Mouse (Mus musculus) kidney, postnatal 25 days (tissue): ENCODE results near the gene Tll1.

Experiments used
- DNase-seq, 2 experiments: peaks; one replicate each; pipeline ENCODE4 v3.0.0; 2021; ENCODE audit warnings: mixed read lengths in 2 of 2

Tll1 gene

DNA sequence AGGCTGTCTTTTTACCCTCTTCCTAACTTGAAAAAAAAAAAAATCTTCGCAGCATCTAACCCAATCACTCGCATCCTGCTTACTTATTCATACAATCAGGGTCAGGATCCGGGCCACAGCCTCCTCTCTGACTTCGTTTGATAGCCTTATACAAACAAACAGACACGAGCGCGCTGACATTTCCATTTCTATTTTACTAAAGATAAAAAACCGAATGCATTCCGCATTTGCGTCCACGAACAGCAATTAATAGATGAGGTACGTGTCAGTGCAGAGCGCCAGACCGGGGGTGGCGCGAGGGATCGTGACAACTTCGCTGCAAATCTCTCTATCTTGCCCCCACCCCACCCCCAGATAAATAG, at the start of gene Tll1:
TSS of gene Tll1 (minus strand) at position 248 of the 362 bp plus-strand sequence.
- DNase-seq: peak in 1 of 2 experiments; percentile 19

DNA sequence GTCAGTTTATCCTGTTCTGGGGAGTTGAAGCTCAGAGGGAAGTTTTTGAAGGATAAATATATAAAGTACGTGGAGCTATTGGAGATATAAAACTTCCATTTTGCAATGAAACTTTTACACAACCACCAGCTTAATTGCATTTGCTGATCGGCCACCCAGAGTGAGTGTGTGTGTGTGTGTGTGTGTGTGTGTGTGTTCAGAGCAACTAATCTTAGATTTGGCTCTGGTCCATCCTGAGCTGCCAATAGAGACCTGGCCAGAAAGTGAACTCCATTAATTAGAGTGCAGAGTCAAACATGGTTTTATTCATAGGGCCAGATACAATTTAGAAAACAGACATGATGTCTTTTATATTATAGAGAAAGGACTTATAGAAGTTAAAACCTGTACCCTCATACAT, 32.6 kb upstream of the Tll1 start:
- DNase-seq: no peak

- no peak for DNase-seq
Measured at GRCm38 (mm10) chr8:64221600-64221999, 15.5 kb upstream of the Tll1 start.

DNA sequence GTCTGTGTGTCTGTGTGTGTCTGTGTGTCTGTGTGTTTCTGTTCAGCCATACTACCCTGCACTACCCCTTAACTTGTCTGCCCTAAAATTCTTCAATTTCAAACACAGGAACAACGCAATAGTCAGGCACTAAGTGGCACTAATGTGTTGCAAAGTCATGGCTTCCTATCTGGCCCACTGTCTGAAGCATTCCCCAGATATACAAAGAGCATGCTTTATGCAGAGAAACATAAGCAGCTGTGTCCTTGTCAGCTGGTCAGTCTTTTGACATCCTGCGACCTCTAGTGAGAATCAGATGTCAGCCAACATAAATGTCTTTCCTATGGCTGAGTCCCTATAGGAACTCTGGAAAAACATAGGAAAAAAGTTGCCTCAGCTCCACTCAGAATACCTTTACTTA, 11.6 kb upstream of the Tll1 start:
- DNase-seq: no peak

DNA sequence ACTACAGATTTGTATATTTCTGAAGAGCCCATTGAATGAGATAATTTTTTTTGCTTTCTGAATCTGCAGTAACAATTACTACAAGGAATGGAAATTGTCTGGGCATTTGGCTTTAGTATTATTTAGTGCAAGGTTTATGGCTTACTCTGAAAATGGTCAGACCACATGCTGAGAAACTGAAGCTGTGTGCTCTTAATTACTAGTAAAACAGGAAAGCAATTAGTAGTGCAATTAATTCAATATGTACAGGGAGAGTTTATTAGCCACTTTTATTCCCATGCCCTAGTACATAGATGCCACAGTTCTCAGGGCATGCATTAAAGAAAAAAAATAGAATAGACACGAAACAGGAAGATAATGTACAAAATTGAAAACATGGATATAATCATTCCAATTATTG, 10.2 kb upstream of the Tll1 start:
- no peak for DNase-seq

- DNase-seq: no peak
Measured at GRCm38 (mm10) chr8:64215374-64215773, 9.3 kb upstream of the Tll1 start.

DNA sequence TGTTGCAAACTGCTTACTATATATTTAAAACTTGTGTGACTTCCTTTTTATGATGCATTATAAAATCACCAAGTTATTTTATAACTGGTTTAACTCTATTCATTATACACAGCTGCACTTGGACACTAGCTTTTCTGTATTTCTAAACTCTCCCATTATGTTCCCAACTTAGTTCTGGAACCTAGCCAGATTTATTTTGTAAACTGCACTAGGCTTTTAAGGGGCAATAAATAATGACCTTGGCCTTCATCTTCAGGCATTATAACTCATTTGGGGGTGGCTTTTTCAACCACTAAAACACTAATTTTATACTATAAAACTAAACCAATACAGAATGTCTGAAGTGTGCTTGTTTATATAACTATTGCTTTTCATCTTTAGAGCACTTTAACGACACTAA, 8.8 kb upstream of the Tll1 start:
- DNase-seq: no peak

DNA sequence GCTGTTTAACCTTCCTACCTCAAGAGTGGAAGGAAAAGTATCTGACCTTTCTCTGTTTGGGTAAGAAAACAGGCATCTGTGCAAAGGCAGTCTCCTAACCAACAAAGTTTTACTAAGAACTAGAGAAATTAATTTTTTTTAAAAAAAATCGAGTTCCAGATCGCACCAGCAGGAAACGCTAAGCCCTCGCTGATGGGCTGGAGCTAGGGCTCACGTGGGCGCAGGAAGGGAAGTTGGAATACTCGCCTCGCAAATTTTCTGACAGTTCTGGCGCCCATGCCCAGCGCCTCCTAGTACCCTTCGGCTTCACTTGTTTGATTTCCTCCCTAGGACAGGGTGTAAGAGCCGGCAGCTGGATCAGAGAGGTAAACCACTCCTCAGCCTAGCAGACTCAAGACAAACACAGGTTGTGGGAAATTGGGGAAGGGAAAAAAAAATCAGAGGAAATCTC, 365 bp upstream of the Tll1 start:
- DNase-seq: peak; percentile 51 to 75

- DNase-seq: peak; percentile 34 to 61
Measured at GRCm38 (mm10) chr8:64205321-64206023, 599 bp downstream of the Tll1 start.

GRCm38 (mm10) chr8:64204801-64205311, 1.2 kb downstream of the Tll1 start:
- peak; percentile 7 to 31 for DNase-seq

DNA sequence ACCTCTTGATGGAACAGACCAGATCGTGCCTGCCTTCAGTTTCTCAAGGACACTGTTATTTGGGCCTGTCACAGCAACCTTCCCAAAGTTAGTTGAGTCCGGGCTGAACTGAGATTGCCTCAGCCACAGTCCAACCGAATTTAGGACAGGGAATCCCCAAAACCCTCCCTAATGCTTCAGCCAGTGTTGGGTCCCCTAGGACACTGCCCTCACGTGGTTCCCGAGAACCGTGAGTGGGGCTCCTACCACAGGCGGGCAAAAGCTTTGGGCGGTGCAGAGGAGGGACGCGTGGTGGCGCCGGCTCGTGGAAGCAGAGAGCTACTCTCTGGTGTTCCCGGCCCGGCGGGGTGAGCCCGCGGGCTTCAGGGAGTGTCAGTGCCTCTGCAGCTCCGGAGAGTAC, 1.9 kb downstream of the Tll1 start:
- peak; percentile 66 to 82 for DNase-seq

DNA sequence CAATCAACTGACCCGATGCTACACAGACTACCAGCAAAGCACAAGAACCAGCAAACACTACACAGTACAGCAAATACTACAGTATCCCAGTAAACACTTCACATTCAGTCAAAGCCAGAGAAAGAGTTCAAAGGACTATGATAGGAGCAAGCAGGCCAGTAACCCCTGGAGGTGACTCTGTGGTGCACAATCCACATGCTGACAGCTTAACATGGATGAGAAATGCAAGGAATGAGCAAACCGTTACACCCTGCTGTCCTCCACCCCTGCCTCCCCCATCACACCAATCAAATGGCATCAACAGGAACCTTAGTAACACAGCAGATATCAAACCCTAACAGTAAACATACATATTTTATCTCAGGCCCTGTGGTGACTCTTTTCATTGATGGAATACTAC, 7.7 kb downstream of the Tll1 start:
- no peak for DNase-seq

- no peak for DNase-seq
Measured at GRCm38 (mm10) chr8:64193421-64193820, 12.7 kb downstream of the Tll1 start.

- DNase-seq: no peak
Measured at GRCm38 (mm10) chr8:64187881-64188280, 18.2 kb downstream of the Tll1 start.

DNA sequence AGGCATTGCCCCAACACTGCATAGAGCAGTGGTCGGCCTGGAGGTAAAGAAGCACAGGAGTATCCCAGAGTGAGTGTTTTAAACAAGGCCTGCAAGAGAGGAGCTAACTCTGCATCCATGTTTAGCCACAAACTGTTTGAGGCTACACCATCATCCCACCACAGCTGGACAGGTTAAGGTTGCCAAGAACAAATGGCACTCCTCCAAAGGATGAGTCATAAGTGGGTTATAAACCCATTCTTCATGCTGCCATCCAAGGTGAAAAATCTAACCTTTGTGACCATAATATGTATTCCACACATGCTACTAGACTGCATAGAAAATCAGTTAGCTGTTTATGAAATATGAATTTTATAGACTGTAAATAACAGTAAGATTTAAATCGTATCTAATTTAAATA, 29.1 kb downstream of the Tll1 start:
- DNase-seq: no peak

DNA sequence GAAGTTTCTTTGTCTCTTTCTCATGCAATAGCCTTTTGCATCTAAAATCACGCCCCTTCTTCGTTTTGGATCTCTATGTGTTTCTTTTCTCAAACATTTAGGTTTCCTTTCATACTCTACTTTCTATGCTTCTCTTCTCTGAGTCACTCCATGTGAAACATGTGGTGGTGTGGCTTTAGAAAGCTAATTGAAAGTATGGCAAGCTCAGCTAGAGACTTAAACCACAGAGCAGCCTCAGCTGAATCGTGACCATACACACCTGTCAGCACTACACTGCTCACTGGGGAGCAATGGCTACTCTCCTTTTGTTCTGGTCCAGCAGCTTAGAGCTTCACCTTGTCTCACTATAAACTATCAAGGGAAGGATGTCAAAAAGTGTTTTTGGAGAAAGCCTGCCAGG, 31.2 kb downstream of the Tll1 start:
- no peak for DNase-seq

GRCm38 (mm10) chr8:64173759-64174158, 32.3 kb downstream of the Tll1 start:
- DNase-seq: no peak

DNA sequence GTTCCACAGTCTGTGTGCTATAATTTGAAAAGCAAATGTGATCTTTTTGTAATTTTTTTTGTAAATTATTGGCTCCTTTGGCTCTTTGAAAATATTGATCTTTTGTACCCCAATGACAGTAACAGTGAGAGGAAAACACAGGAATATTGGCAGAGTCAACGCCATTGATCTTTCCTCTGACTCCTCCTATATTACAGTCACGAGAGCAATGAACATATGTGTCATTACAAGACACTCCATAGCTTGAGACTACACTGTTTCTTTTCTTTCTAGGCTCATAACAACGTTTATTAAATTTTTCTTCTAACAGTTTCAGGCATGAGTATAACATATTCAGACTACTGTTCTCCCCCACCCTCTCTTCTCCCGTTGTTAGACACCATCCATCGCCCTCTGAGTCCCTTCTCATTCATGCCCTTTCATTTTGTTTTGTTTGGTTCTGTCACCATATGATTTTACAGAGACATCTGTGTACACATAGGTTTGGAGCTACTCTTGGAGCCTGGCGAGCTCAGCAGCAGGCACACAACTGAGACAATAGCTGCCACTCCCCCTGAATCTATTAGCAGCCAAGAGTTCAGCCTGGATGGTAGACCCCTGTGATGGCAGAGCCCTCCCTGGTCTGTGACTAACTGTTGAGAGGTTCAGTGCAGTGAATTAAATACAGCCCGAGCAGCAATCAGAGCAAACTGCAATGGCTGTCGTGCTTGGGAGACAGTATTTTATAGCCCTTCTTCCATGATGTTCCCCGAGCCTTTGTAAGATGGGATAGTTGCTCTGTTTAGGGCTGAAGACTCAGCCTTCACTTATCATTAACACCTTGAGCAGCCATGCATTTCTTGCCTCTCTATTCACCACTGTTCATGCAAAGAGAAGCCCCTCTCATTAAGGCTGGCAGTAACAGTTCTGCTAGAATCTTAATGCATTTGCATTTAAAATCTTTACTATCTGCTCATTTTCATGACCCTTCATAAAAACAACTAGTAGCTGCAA, 52.9 kb downstream of the Tll1 start:
- DNase-seq: no peak

DNA sequence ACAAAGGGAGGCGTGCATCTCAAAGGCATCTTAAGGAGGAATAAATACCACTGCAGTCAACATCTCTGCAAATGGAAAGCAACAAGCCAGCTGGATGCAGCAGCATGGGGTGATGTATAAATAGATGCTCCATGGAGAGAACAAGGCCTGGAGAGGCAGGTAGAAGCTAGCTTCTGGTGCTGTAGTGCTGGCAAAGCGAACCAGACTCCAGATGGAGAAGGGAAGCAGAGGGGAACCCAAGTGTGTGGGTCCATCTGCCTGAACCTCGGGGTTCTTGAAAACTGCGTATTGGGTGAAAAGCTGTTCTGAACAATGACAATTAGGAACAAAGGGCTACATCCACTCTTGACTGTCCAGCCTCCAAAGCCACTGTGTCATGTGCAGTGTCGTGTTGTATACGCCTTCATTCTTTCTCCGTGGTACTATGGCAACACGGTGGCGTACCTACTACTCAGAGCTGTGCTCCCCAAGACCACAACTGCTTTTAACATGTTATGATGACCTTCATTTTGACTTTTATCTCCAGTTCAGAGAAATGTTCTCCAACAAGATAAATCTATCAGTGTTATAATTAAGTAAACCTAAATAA, 53.8 kb downstream of the Tll1 start:
- DNase-seq: no peak

- DNase-seq: no peak
Measured at GRCm38 (mm10) chr8:64136593-64136992, 69.5 kb downstream of the Tll1 start.

- no peak for DNase-seq
Measured at GRCm38 (mm10) chr8:64107190-64107589, 98.9 kb downstream of the Tll1 start.

GRCm38 (mm10) chr8:64073396-64073795, 132.7 kb downstream of the Tll1 start:
- DNase-seq: no peak

GRCm38 (mm10) chr8:64059867-64060266, 146.2 kb downstream of the Tll1 start:
- DNase-seq: no peak
